Mouse (Mus musculus) kidney, embryonic 16.5 days (tissue): ENCODE data around the gene Gdf3. TPM values are rescaled to one million over a fixed set of nuclear protein-coding genes. Genes with fewer than 3 reads are reported as not detected.

Experiments
- ATAC-seq: fragments of 200-750 bp; cut with Nextera tagmentation; 2 replicates; pipeline ENCODE4 v1.8.0; 2017; ENCODE audit warnings: moderate TSS enrichment; ENCODE audit not compliant: low FRiP score, low TSS enrichment
- H3K27ac ChIP-seq: fragments of 300-500 bp; sonication (generic); 2 replicates; pipeline ENCODE4 v1.5.1; 2014; ENCODE audit warnings: low read length
- H3K27me3 ChIP-seq: fragments of 300-500 bp; sonication (generic); 2 replicates; pipeline ENCODE4 v1.6.1; 2014; ENCODE audit warnings: low read length, control low read depth, mixed read lengths; ENCODE audit not compliant: insufficient read depth
- H3K36me3 ChIP-seq: fragments of 300-500 bp; sonication (generic); 2 replicates; pipeline ENCODE4 v1.6.1; 2014; ENCODE audit warnings: low read length, control low read depth, mixed read lengths; ENCODE audit not compliant: insufficient read depth
- H3K4me1 ChIP-seq: fragments of 300-500 bp; sonication (generic); 2 replicates; pipeline ENCODE4 v1.6.1; 2014; ENCODE audit warnings: low read length, control low read depth, mixed read lengths; ENCODE audit not compliant: insufficient read depth
- H3K4me2 ChIP-seq: fragments of 300-500 bp; sonication (generic); replicated peaks from 2 replicates; pipeline ENCODE4 v1.6.1; 2014; ENCODE audit warnings: low read depth, low read length
- H3K4me3 ChIP-seq: fragments of 300-500 bp; sonication (generic); 2 replicates; pipeline ENCODE4 v1.5.1; 2014; ENCODE audit warnings: mild to moderate bottlenecking, low read length
- H3K9ac ChIP-seq: fragments of 300-500 bp; sonication (generic); replicated peaks from 2 replicates; pipeline ENCODE4 v1.6.1; 2014; ENCODE audit warnings: low read length
- H3K9me3 ChIP-seq: fragments of 300-500 bp; sonication (generic); 2 replicates; pipeline ENCODE4 v1.6.1; 2016; ENCODE audit warnings: low read length, control low read depth
- WGBS: fragments of 180-500 bp; shearing (Covaris S2); extraction: QIAGEN DNeasy Blood & Tissue Kit; methylation state at CpG from one replicate; pipeline ENCODE4 v1.1.7; 2014; 5-methylcytosine and 5-hydroxymethylcytosine counted together
- polyA plus RNA-seq: library from polyadenylated mRNA; unstranded; fragments of >200 nt; fragmentation: Nextera tagmentation; extraction: Ambion mirVana; gene quantifications from 2 replicates; pipeline ENCODE4 v1.2.1, GENCODE M21; 2015

Gdf3 gene
- polyA plus RNA-seq, 1 experiment from 2014 or later = not detected

DNA sequence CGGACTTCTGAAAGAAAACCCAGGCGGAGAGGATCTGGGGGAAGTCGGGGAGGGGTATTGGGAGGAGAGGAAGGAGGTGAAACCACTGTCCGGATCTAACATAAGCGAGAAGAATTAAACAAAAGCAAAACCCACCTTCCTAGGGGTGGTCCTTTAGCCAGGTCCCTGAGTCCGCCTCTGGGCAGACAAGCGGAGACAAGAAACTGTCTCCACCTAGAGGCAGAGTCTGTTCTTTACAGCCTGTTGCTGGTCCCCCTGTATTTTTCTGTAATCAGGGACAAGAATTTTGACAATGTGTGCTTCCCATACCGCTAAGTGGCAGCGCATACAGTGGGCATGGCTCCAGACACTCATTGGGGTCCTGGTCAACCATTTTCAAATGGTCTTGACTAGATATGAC, 23.5 kb upstream of the Gdf3 start:
- H3K9ac ChIP-seq = no peak overlapping the region
- no peaks in the 10 kb centered on the region for H3K27me3 ChIP-seq
- no peak for ATAC-seq
- no peaks in the 10 kb centered on the region for H3K4me1 ChIP-seq
- 50% methylated on average over 9 of the region's 9 CpGs for WGBS
- no peaks in the 10 kb centered on the region for H3K9me3 ChIP-seq
- no peak overlapping the region for H3K4me2 ChIP-seq
- no peak overlapping the region for H3K27ac ChIP-seq
- no peak overlapping the region for H3K4me3 ChIP-seq
- no peaks in the 10 kb centered on the region for H3K36me3 ChIP-seq

DNA sequence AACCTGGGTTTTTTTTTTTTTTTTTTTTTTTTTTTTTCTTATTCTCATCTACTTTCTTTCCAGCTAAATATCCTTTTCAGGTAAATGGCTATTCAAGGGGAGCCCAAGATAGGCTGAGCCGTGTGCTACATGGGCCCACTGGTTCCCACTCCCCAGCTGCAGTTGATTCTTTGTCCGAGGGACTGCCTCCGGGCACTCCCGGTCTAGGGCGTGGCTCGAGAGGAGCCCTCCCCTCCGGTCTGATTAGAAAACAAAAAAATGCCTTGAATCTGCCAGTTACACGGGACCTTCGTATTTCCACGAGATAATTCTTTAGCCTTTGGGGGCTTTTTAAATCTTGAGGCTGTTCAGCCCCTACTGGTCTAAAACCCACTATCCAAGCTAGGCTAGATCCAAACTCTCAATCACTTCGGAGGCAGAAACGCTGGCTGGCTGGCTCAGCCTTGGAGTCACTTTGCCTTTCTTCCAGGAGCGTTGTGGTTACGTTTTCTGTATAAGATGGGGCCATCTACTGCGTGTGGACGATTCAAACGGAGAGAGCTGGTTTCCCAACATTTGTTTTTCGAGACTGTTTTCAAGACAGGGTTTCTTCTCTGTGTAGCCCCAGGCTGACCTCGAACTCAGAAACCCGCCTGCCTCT, 17.7 kb upstream of the Gdf3 start:
- Histone ChIP-seq H3K36me3 (no peaks in the 10 kb centered on the region), H3K9me3 (0 out of 2 replicates have a peak, but pooled peaks cover 2% of the 10 kb centered on the region), H3K4me2 (peak overlapping the region; percentile 45), H3K4me3 (peak overlapping the region; percentile 20), H3K27me3 (no peaks in the 10 kb centered on the region), H3K27ac (no peak overlapping the region), H3K9ac (no peak overlapping the region), H3K4me1 (no peaks in the 10 kb centered on the region)
- 33% methylated on average over 20 of the region's 20 CpGs for WGBS
- ATAC-seq = no peak

DNA sequence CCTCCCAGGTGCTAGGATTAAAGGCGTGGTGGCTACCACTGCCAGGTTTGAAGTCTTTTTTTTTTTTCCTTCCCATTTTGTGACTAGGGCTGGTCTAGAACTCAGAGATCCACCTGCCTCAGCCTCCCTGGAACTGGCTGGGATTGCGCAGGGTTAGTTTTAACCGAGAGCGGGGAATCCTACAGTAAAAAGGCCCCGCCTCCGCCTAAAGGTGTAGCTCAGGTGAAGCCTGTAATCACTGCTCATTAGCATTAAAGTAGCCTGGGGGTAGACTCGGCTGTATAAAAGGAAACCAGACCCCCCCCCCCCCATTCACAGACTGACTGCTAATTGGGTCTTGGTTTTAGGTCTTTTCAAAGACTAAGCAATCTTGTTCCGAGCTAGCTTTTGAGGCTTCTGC, 16.2 kb upstream of the Gdf3 start, which contains the start of gene Dppa3:
Dppa3 (plus strand) TSS at position 301 of the 400 bp plus-strand sequence.
- Histone ChIP-seq H3K27me3 (no peaks in the 10 kb centered on the region), H3K27ac (no peak within 1 kb of the TSS), H3K36me3 (no peaks in the 10 kb centered on the region), H3K4me1 (no peaks in the 10 kb centered on the region), H3K9ac (no peak within 1 kb of the TSS), H3K4me2 (peak within 1 kb of the TSS; percentile 45), H3K4me3 (no peak within 1 kb of the TSS), H3K9me3 (0 out of 2 replicates have a peak, but pooled peaks cover 2% of the 10 kb centered on the region)
- ATAC-seq = no peak
- WGBS = 82% methylated on average over 8 of the region's 8 CpGs

DNA sequence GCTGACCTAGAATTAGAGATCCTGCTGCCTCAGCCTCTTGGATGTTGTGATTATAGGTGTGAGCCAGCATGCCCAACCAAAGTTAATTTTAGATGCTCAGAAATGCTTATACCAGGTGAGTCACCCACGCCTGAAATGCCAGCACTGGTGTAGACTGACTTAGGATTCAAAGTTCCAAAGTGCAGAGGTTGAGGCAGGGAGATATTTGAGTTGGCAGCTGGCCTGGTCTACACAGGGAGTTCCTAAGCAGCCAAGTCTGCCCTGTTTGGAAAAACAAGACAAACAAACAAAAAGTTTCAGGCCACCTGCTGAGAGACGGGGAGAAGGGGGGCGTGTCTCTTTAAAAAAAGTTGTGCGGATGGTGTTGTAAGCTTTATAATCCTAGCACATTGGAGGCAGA, 15.3 kb upstream of the Gdf3 start:
- Histone ChIP-seq H3K4me3 (no peak overlapping the region), H3K27ac (no peak overlapping the region), H3K4me1 (no peaks in the 10 kb centered on the region), H3K4me2 (no peak overlapping the region), H3K9me3 (0 out of 2 replicates have a peak, but pooled peaks cover 2% of the 10 kb centered on the region), H3K36me3 (no peaks in the 10 kb centered on the region), H3K9ac (no peak overlapping the region), H3K27me3 (no peaks in the 10 kb centered on the region)
- no peak for ATAC-seq
- WGBS = 67% methylated on average over 4 of the region's 4 CpGs

DNA sequence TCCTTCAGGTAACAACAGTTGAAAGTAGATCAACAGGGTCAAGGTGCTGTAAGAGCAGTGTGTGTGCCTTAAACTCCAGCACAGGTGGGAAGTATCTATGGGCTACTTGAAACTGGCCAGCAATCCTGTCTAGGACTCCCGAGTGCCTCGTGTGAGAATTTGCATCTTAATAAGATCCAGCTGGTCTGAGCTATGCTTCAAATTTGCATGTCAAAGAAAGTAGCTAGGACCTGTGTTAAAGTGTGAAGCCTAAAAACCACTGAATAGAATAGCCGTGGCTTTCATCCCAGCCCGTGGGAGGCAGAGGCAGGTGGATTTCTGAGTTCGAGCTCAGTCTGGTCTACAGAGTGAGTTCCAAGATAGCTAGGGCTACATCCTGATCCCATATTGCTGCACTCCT, 14.6 kb upstream of the Gdf3 start:
- Histone ChIP-seq H3K9ac (no peak overlapping the region), H3K4me2 (no peak overlapping the region), H3K4me1 (no peaks in the 10 kb centered on the region), H3K27ac (no peak overlapping the region), H3K9me3 (0 out of 2 replicates have a peak, but pooled peaks cover 2% of the 10 kb centered on the region), H3K27me3 (no peaks in the 10 kb centered on the region), H3K36me3 (no peaks in the 10 kb centered on the region), H3K4me3 (no peak overlapping the region)
- WGBS = 61% methylated on average over 5 of the region's 5 CpGs
- no peak for ATAC-seq

DNA sequence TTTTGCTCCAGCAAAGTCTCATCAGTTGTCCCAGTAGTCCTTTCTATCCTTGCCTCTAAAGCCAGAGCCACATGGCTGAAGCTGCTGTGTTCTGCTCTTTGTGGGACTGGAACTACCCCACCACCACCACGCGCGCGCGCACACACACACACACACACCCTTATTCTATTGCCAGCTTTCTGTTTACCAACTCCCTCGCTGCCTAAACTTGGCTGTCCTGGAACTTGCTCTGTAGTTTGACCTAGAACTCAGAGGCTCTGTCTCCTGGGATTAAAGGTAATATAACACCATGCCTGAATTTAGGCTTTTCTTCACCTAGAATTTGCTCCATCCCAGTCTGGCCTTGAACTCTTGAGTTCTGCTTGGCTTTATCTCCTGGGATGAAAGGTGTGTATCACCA, 11.2 kb upstream of the Gdf3 start:
- Histone ChIP-seq H3K4me3 (no peak overlapping the region), H3K36me3 (no peaks in the 10 kb centered on the region), H3K27ac (no peak overlapping the region), H3K4me1 (no peaks in the 10 kb centered on the region), H3K27me3 (no peaks in the 10 kb centered on the region), H3K9me3 (peaks cover 1% of the 10 kb centered on the region; the same call in 1 of the 2 replicates), H3K4me2 (no peak overlapping the region), H3K9ac (no peak overlapping the region)
- WGBS = 91% methylated on average over 6 of the region's 6 CpGs
- ATAC-seq = no peak

DNA sequence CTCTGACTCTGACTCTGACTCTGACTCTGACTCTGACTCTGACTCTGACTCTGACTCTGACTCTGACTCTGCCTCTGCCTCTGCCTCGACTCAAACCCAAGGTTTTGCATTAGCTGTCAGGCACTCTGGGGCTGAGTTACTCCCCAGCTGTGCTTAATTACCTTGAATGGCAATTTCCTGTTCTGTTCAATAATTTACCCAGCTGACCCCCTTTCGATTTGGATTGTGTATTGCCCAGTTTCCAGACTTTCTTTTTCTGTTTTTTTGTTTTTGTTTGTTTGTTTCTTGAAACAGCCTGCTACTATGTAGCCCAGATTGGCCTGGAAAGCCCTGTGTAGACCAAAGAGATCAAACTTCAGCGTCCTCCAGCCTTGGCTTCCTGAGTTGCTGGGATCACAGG, 6.1 kb upstream of the Gdf3 start:
- H3K4me3 ChIP-seq = no peak overlapping the region
- H3K9me3 ChIP-seq = no peaks in the 10 kb centered on the region; the same call in 1 of the 2 replicates
- H3K9ac ChIP-seq = no peak overlapping the region
- H3K4me1 ChIP-seq = no peaks in the 10 kb centered on the region
- H3K4me2 ChIP-seq = no peak overlapping the region
- H3K36me3 ChIP-seq = no peaks in the 10 kb centered on the region
- no peaks in the 10 kb centered on the region for H3K27me3 ChIP-seq
- no peak for ATAC-seq
- H3K27ac ChIP-seq = no peak overlapping the region
- 51% methylated on average over 3 of the region's 3 CpGs for WGBS

DNA sequence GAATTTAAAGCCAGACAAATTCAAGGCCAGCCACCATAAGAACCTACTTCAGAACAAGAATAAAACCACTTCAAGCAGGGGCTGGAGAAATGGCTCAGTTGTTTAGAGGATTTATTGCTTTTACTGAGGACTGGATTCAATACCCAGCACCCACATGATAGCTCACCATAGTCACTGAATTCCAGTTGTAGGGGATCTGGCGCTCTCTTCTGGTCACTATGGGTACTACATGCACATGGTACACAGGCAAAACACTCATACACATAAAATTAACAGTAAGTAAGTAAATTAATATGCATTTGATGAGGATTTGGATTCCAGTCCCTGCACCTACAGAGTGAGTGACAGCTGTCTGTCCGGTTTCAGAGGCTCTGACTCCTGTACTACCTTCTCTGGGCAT, 4.2 kb upstream of the Gdf3 start:
- H3K4me3 ChIP-seq = no peak overlapping the region
- H3K27ac ChIP-seq = no peak overlapping the region
- no peaks in the 10 kb centered on the region for H3K27me3 ChIP-seq
- H3K4me1 ChIP-seq = no peaks in the 10 kb centered on the region
- H3K9ac ChIP-seq = no peak overlapping the region
- ATAC-seq = no peak
- WGBS = 69% methylated on average over 2 of the region's 2 CpGs
- H3K36me3 ChIP-seq = no peaks in the 10 kb centered on the region
- H3K9me3 ChIP-seq = no peaks in the 10 kb centered on the region; the same call in 1 of the 2 replicates
- no peak overlapping the region for H3K4me2 ChIP-seq

DNA sequence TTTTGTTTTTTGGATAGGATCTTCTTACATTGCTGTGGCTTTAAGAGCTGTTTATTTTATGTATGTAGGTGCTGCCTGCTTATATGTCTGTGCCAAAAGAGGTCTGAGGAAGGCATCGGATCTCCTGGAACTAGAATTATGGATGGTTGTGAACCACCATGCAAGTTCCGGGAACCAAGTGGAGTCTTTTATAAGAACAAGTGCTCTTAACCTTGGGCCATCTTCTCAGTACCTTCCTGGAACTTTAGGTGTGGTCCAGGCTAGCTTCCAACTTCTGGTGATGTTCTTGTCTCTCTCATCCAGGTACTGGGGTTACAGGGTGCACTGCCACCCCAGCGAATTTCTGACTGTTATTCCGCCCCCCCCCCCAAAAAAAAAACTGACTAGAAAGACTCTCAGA, 2.5 kb upstream of the Gdf3 start:
- H3K4me3 ChIP-seq = no peak overlapping the region

DNA sequence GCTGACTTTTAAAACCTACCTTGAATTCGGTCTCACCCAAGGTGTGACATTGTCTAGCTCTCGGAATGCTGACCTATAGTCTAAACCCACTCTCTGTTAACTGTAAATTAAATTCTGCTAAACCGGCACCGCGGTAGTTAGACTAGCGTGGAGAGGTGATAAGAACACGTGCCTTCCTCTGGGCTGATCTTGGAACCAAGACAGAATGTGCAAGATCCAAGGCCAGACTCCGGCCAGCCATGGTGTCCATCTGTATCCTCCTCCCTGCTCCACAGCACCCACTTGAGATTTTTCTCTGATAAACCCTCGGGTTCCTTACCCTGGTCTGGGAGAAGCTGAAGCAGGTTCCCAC, 534 bp downstream of the Gdf3 start:
- no peak for ATAC-seq
- Histone ChIP-seq H3K9me3 (no peaks in the 10 kb centered on the region), H3K4me2 (no peak overlapping the region), H3K36me3 (no peaks in the 10 kb centered on the region), H3K27me3 (no peaks in the 10 kb centered on the region), H3K4me3 (no peak overlapping the region), H3K27ac (no peak overlapping the region), H3K9ac (no peak overlapping the region), H3K4me1 (no peaks in the 10 kb centered on the region)
- WGBS = 64% methylated on average over 9 of the region's 9 CpGs

More for the DNA sequence above, 2.5 kb upstream of the Gdf3 start:
- H3K4me2 ChIP-seq = no peak overlapping the region
- H3K9ac ChIP-seq = no peak overlapping the region
- H3K9me3 ChIP-seq = no peaks in the 10 kb centered on the region; the same call in 1 of the 2 replicates
- H3K27ac ChIP-seq = no peak overlapping the region
- no peaks in the 10 kb centered on the region for H3K27me3 ChIP-seq
- H3K36me3 ChIP-seq = no peaks in the 10 kb centered on the region
- no peaks in the 10 kb centered on the region for H3K4me1 ChIP-seq
- no peak for ATAC-seq
- WGBS = 85% methylated on average over 4 of the region's 4 CpGs
